Mouse (Mus musculus): Measurements from ENCODE around the gene D330020A13Rik.

Gene D330020A13Rik

DNA sequence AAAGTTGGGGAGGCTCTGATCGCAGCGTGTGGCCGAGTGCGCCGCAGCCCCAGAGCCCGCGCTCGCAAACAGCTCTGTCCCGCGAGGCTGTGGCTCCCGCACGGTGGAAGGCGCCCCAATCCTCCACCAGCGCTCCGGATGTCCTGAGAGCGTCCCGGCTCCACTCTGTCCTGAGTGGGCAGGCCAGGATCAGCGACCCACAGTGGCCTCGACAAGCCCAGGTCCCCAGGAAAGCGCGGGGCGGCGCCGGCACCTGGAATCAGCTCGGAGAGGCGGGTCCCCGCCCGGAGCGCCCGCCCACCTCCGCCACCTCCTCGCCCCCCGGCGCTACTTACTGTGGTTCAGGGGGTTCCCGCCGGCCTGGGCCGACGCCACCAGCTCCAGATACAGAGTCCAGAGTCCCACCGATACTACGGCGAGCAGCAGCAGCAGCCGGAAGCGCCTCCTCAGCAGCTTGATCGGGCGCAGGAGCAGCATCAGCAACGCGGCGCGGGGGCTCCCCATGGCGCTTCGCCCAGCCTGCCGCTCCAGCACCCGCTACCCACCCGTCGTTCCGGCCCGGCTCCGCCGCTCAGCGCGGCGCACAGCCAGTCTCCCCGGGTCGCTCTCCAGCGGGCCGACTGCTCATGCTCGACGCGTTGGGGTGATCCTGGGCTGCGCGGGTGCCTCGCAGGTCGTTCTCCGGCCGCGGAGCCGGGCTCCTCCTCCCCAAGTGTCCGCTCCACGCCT lies at the start of gene D330020A13Rik, which contains the start of gene B4galnt3:
TSS of gene D330020A13Rik (plus strand) at position 309 of the 729 bp plus-strand sequence.
TSS of gene B4galnt3 (minus strand) at position 504 of the 729 bp plus-strand sequence.
- ATAC-seq (ENCODE audit: insufficient number of reproducible peaks, low FRiP score, low TSS enrichment), result no peak

GRCm38 (mm10) chr6:120246676-120247075 lies 47.5 kb upstream of the D330020A13Rik start:
- ATAC-seq (ENCODE audit: insufficient number of reproducible peaks, low FRiP score, low TSS enrichment), result no peak

GRCm38 (mm10) chr6:120249831-120250230 lies 44.3 kb upstream of the D330020A13Rik start:
- no peak for ATAC-seq (ENCODE audit: insufficient number of reproducible peaks, low FRiP score, low TSS enrichment)

DNA sequence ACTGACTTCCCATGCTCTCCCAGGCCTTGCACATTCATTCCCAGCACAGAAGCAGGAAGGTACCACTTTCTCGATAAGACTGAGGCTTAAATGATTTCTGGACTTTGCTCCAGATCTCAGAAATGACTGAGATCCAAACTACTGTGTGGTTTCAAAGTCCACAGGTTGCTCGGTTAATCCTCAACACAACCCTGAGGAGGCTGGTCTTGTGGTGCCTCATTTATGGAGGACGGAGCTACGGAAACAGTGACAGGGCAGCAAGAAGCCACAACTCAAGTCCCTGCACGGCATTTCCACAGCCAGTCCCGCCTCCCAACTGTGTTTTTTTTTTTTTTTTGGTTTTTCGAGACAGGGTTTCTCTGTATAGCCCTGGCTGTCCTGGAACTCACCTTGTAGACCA lies 43.2 kb upstream of the D330020A13Rik start:
- no peak for ATAC-seq (ENCODE audit: insufficient number of reproducible peaks, low FRiP score, low TSS enrichment)

- no peak for ATAC-seq (ENCODE audit: insufficient number of reproducible peaks, low FRiP score, low TSS enrichment)
Observed at GRCm38 (mm10) chr6:120252741-120253140, 41.4 kb upstream of the D330020A13Rik start.

GRCm38 (mm10) chr6:120254640-120255039 lies 39.5 kb upstream of the D330020A13Rik start:
- no peak for ATAC-seq (ENCODE audit: insufficient number of reproducible peaks, low FRiP score, low TSS enrichment)

DNA sequence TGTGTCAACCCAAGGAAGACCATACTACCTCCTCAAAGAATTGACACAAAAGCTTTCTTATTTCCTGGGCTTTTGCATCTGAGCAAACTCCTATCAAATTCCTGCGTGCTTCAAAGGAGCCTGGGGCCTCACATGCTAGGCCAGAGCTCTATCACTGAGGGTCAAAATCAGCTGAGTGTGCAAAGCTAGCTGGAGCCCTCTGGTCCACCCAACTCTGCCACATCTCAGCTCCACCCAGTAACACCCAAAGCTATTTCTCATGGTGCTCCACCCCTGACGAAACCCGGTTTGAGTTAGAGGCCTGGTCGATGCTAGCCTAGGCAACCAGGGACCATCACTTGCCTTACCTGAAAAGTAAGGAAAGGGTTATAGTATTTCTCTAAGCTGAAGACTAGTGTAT lies 39.0 kb upstream of the D330020A13Rik start:
- no peak for ATAC-seq (ENCODE audit: insufficient number of reproducible peaks, low FRiP score, low TSS enrichment)

GRCm38 (mm10) chr6:120255701-120256100 lies 38.5 kb upstream of the D330020A13Rik start:
- ATAC-seq (ENCODE audit: insufficient number of reproducible peaks, low FRiP score, low TSS enrichment), result no peak

- ATAC-seq (ENCODE audit: insufficient number of reproducible peaks, low FRiP score, low TSS enrichment), result no peak
Observed at GRCm38 (mm10) chr6:120256431-120256935, 37.7 kb upstream of the D330020A13Rik start.

DNA sequence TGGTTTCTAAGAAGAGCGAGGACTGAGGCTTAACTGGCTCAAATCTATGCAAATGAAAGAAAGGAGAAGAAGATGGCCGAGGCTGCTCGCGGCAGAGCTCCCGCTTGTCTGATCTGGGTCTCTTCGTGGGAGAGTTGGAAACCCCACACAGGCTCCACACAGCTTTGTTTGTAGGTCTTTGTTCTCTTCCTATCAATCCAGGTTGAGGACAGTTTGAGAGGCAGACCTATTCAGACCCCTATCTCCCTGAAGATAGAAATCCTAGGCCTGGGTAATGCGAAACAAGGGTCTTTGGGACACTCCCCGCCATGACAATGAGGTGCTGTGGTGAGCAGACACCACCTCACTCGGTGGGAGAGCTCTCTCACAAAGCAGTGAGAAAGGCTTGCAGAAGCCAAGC lies 34.7 kb upstream of the D330020A13Rik start:
- no peak for ATAC-seq (ENCODE audit: insufficient number of reproducible peaks, low FRiP score, low TSS enrichment)

- ATAC-seq (ENCODE audit: insufficient number of reproducible peaks, low FRiP score, low TSS enrichment), result no peak
Observed at GRCm38 (mm10) chr6:120262886-120263531, 31.2 kb upstream of the D330020A13Rik start.

DNA sequence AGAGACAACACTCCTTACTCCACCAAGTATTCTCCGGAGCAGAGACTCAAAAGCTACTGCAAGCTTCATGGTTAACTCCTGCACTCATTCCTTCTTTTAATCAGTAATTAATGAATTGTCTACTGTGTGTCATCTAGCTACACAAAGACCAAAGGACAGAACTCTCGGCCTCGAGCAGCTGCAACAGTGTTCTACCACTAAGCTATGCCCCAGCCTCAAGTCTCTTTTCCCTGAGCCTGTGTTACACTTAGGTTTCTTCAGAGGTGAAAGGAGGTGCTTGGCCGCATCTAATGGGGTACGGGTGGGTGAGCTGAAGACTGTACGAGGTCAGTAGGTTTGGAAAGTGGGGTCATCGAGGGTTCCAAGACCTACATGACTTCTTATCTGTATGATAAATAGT lies 30.6 kb upstream of the D330020A13Rik start:
- no peak for ATAC-seq (ENCODE audit: insufficient number of reproducible peaks, low FRiP score, low TSS enrichment)

- no peak for ATAC-seq (ENCODE audit: insufficient number of reproducible peaks, low FRiP score, low TSS enrichment)
Observed at GRCm38 (mm10) chr6:120264151-120264550, 30.0 kb upstream of the D330020A13Rik start.

GRCm38 (mm10) chr6:120274181-120274580 lies 20.0 kb upstream of the D330020A13Rik start:
- ATAC-seq (ENCODE audit: insufficient number of reproducible peaks, low FRiP score, low TSS enrichment), result no peak

DNA sequence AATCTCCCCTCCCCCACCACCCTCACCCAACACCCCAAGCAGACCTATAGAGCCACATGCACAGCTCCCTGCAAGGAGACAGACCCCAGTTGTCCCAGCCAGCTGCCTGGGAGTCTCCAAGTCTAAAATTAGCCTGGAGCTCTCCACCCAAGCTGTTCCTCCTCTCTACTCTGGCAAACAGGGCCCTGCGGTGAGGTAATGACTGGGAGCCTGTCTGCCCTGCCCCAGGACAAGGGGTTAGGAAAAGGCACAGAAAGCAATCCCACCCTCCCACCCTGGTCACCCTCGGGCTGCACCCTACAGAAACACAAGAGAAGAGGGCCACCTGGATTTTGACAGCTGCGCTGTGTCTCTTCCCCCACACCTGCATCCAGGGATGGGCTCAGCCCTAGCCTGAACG lies 19.3 kb upstream of the D330020A13Rik start:
- ATAC-seq (ENCODE audit: insufficient number of reproducible peaks, low FRiP score, low TSS enrichment), result no peak

DNA sequence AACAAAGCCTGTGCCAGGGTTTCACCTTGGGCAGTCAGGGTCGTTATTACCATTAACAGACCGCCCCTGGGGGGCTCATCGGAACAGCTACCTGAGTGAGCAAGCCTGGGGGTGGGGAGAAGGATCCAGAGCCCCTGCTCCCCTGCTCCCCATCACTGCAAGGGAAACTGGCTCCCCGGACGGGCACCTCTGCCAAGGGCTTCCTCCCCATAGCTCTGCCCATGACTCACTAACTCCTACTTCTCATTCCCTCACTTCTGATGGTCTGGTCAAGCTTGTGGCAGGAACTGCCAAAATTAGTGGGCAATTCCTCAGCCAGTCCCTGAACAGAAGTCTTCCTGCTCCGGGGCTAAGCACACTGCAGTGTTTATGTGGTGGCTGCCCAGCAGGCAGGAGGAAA lies 18.9 kb upstream of the D330020A13Rik start:
- no peak for ATAC-seq (ENCODE audit: insufficient number of reproducible peaks, low FRiP score, low TSS enrichment)

DNA sequence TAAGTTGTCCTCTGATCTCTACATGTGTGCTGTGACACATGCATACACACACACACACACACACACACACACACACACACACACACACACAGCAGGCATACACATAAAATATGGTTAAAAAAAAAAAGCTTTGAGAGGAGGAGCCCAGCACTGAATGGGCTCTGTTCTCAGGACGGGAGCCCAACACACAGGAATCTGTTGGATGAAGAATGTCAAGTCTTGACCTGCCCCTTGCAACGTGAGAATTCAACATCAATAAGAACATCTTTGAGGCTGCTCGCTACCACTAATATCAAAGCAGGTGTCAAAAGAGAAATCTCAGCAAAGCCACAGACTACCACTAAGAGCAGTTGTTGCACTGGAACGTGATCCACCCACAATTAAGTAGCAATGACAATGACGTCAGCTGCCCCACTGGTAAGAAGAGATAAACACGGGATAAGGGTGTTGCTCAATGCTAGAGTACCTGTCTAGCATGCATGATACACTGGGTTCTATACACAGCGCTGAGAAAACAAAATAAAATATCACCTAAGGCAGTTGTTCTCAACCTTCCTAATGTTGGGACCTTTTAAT lies 17.2 kb upstream of the D330020A13Rik start:
- ATAC-seq (ENCODE audit: insufficient number of reproducible peaks, low FRiP score, low TSS enrichment), result no peak

GRCm38 (mm10) chr6:120287279-120287678 lies 6.9 kb upstream of the D330020A13Rik start:
- no peak for ATAC-seq (ENCODE audit: insufficient number of reproducible peaks, low FRiP score, low TSS enrichment)

- ATAC-seq (ENCODE audit: insufficient number of reproducible peaks, low FRiP score, low TSS enrichment), result no peak
Observed at GRCm38 (mm10) chr6:120288541-120288940, 5.6 kb upstream of the D330020A13Rik start.

- ATAC-seq (ENCODE audit: insufficient number of reproducible peaks, low FRiP score, low TSS enrichment), result no peak
Observed at GRCm38 (mm10) chr6:120289430-120289829, 4.7 kb upstream of the D330020A13Rik start.

DNA sequence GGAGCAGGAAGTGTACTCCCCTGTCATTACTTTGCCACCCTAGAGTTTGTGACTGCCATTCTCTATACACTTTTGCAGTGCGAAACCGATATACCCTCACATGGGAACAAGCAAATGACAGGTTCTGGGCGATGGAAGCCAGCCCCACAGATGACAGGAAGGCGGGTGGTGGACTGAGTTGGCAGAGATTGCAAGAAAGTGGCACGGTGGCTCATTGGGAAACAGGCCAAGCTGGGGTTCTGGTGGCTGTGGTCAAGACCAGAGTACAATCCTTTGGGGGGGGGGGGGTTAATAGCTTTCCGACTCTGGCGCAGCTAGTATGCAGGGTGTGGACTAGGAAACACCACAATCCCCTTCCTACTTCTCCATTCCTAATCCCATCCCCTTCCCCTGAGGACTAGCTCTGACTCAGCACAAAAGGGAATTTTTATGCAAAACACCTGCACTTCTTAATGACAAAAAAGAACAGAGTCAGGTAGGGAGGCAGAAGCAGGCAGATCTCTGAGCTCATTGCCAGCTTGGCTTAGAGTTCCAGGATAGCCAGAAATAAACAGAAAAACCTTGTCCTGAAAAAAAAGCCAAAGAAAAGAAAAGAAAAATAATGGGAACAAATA lies 2.7 kb upstream of the D330020A13Rik start:
- ATAC-seq (ENCODE audit: insufficient number of reproducible peaks, low FRiP score, low TSS enrichment), result no peak
